7 mouse cellular contexts compared by ENCODE assay signal in the genomic region with DNA sequence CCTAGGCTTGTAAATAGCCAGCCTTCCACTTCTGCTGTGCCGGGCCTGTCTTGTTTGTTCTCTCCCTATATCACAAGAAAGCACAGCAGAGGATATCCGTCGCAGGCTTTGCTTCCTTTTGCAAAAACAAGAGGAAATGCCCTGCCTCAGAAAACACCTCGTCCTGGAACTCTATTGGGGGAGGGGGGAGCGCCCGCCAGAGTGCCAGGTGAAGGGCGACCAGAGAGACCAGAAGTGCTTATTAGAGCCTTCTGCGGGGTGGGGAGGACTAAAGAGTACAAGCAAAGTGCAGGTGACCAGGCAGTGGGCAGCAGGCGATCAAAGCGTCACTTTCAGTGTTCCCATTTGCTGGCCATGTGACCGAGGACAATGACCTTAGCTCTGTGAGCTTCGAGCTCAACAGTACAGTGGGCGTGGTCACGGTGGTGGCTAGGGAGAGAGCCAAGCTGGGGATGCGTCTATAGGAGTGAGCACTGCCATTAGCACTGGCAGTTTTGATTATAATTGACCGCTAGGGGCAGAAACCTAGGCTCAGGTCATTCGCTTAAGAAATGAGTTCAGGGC. TPM values are rescaled to one million over a fixed set of nuclear protein-coding genes. Genes with fewer than 3 reads are reported as not detected.
A peak's percentile ranks its signal among the peaks of the same experiment; 100 is the strongest.
DNase-seq lines count a peak whose midpoint lies in the region; ATAC-seq and TF ChIP-seq lines count a peak whose summit lies in the region.

No protein-coding gene starts in this region.

- peak overlapping the region; percentile 88 for H3K27ac ChIP-seq in heart, embryonic 11.5 days (ENCODE audit: low read depth, low read length)
- peak overlapping the region; percentile 93 for H3K27ac ChIP-seq in kidney, embryonic 15.5 days
- peak overlapping the region; percentile 34 for H3K27ac ChIP-seq in small intestine, adult 2 months (ENCODE audit: insufficient read depth, low read depth, low read length)

- H3K9me3 ChIP-seq in heart, embryonic 11.5 days (replicated peaks; ENCODE audit: control insufficient read depth, low read length): no peaks in the 10 kb centered on the region
- H3K9me3 ChIP-seq in kidney, embryonic 15.5 days (replicated peaks): no peaks in the 10 kb centered on the region

- peak overlapping the region; percentile 22 for H3K4me2 ChIP-seq in heart, embryonic 11.5 days
- peak overlapping the region; percentile 43 for H3K4me2 ChIP-seq in kidney, embryonic 15.5 days

- peak overlapping the region; percentile 46; the same call in 1 of the 2 replicates for H3K9ac ChIP-seq in heart, embryonic 11.5 days (ENCODE audit: low read depth, low read length)
- H3K9ac ChIP-seq in kidney, embryonic 15.5 days: no peak overlapping the region

- WGBS in heart, embryonic 11.5 days (ENCODE audit: insufficient replicate concordance): 16% methylated on average over 17 of the region's 17 CpGs
- 14% methylated on average over 17 of the region's 17 CpGs for WGBS in kidney, embryonic 15.5 days
- 10% methylated on average over 17 of the region's 17 CpGs for WGBS in small intestine, adult 2 months

- peak; percentile 36; the same call in 1 of the 2 replicates for ATAC-seq in heart, embryonic 11.5 days (replicated peaks; ENCODE audit: insufficient number of reproducible peaks, low FRiP score, low TSS enrichment)
- ATAC-seq in kidney, embryonic 15.5 days (replicated peaks; ENCODE audit: low FRiP score): peak; percentile 68; the same call in 1 of the 2 replicates

- TF ChIP-seq POLR2A in small intestine, adult 2 months (IDR thresholded peaks at IDR 0.05; ENCODE audit: low read depth, low read length): peak; percentile 54; the same call in 1 of the 2 replicates

- H3K4me3 ChIP-seq in heart, embryonic 11.5 days (ENCODE audit: low read depth, low read length): no peak overlapping the region
- no peak overlapping the region for H3K4me3 ChIP-seq in kidney, embryonic 15.5 days (replicated peaks)
- peak overlapping the region; percentile 52 for H3K4me3 ChIP-seq in small intestine, adult 2 months (ENCODE audit: low read depth, low read length)

- peak; percentile 38; the same call in 1 of the 2 replicates for TF ChIP-seq CTCF in small intestine, adult 2 months (IDR thresholded peaks at IDR 0.05; ENCODE audit: extremely low read depth, insufficient read length, insufficient replicate concordance, low read depth, low read length)

- peaks cover 34% of the 10 kb centered on the region for H3K4me1 ChIP-seq in heart, embryonic 11.5 days (ENCODE audit: control insufficient read depth, insufficient read depth, low read length)
- H3K4me1 ChIP-seq in kidney, embryonic 15.5 days: peaks cover 59% of the 10 kb centered on the region
- H3K4me1 ChIP-seq in small intestine, adult 2 months (ENCODE audit: control insufficient read depth, insufficient read depth, insufficient read length, low read length): peaks cover 5% of the 10 kb centered on the region; the same call in 1 of the 2 replicates

- peak; percentile 93 for DNase-seq in ZHBTc4 (ENCODE audit: low read depth, low spot score)
- peak; percentile 17 for DNase-seq in c-Kit-positive CD71-positive TER-119-positive erythroid progenitor cells, embryonic 14.5 days (ENCODE audit: low spot score)
- peak; percentile 70 for DNase-seq in lung, postnatal 14 days
- no peak for DNase-seq in cerebellum, adult 9-10 months

- no peaks in the 10 kb centered on the region for H3K27me3 ChIP-seq in heart, embryonic 11.5 days (ENCODE audit: control insufficient read depth, insufficient read depth, low read length)
- H3K27me3 ChIP-seq in kidney, embryonic 15.5 days: no peaks in the 10 kb centered on the region
- H3K27me3 ChIP-seq in small intestine, adult 2 months (ENCODE audit: control insufficient read depth, insufficient read depth, low read length): no peaks in the 10 kb centered on the region

- no peaks in the 10 kb centered on the region for H3K36me3 ChIP-seq in heart, embryonic 11.5 days (ENCODE audit: control insufficient read depth, insufficient read depth, low read length)
- H3K36me3 ChIP-seq in kidney, embryonic 15.5 days: no peaks in the 10 kb centered on the region
- no peaks in the 10 kb centered on the region for H3K36me3 ChIP-seq in small intestine, adult 2 months (ENCODE audit: control insufficient read depth, insufficient read depth, low read length)

RNA-seq across cellular contexts. Expression of a gene that starts 45.8 kb away (rescaled TPM):
- 3.6 and 4.3 TPM in 2 replicates for polyA plus RNA-seq in heart, embryonic 11.5 days (2014; fragmentation: Nextera tagmentation; extraction: Ambion mirVana)
- polyA plus RNA-seq in kidney, embryonic 15.5 days (2015; fragmentation: Nextera tagmentation; extraction: Ambion mirVana): 6.5 and 7.2 TPM in 2 replicates
- polyA plus RNA-seq in small intestine, adult 2 months (2012; rRNA removed): 0.33 and 0.43 TPM in 2 replicates

Comparison
In these comparisons a context has a peak if more than half of its experiments do, and no peak if none do; other contexts are left out.
1. H3K27ac ChIP-seq: peak in every context shown above with its lines; median percentile 93 in kidney, embryonic 15.5 days; 88 in heart, embryonic 11.5 days; 34 in small intestine, adult 2 months.